In the genomic region with DNA sequence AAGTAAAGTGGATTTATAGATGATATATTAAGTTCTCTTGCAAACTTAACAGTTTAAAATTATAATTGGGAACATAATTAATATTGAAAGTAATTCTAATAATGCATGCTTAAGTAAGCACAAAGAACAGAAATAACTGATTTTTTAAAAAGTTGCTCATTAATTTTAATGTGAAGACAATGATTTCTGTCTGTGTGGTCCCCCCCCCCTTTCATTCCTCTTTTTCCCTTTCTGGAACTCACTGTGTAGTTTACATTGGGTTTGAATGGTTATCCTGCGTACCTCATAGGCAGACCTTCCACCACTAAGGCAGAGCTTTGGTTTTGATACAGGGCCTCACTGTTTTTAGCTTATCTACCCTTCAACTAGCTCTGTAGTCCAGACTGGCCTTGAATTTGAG, we compare ENCODE assay signal across 34 mouse cellular contexts.
"Had no signal": no experiment of that assay in that cellular context is flagged by ENCODE, and none has a peak within 500 bp of the region (broad histone marks: within the 10 kb centered on the region; RNA-seq: fewer than 3 reads in every experiment).

No protein-coding gene starts in this region.

- H3K27ac ChIP-seq: heart, embryonic 10.5 days; heart, embryonic 13.5 days; heart, embryonic 15.5 days; hindbrain, embryonic 10.5 days; hindbrain, embryonic 12.5 days; hindbrain, embryonic 13.5 days; hindbrain, embryonic 14.5 days; hindbrain, embryonic 15.5 days; hindbrain, postnatal 0 days; intestine, embryonic 15.5 days; kidney, embryonic 15.5 days; kidney, postnatal 0 days; layer of hippocampus, adult 2 months had no signal

- H3K36me3 ChIP-seq: heart, embryonic 10.5 days; heart, embryonic 12.5 days; heart, embryonic 13.5 days; heart, embryonic 15.5 days; hindbrain, embryonic 10.5 days; hindbrain, embryonic 12.5 days; hindbrain, embryonic 13.5 days; hindbrain, embryonic 15.5 days; intestine, embryonic 15.5 days; kidney, embryonic 15.5 days had no signal

- H3K9me3 ChIP-seq: heart, embryonic 10.5 days; heart, embryonic 12.5 days; heart, embryonic 13.5 days; heart, embryonic 15.5 days; hindbrain, embryonic 10.5 days; hindbrain, embryonic 12.5 days; hindbrain, embryonic 13.5 days; hindbrain, embryonic 15.5 days; intestine, embryonic 15.5 days; kidney, embryonic 15.5 days had no signal

- H3K27me3 ChIP-seq: heart, embryonic 12.5 days; heart, embryonic 13.5 days; heart, embryonic 15.5 days; hindbrain, embryonic 12.5 days; hindbrain, embryonic 13.5 days; hindbrain, embryonic 15.5 days; intestine, embryonic 15.5 days; kidney, embryonic 15.5 days had no signal

- H3K9ac ChIP-seq: heart, embryonic 12.5 days; heart, embryonic 13.5 days; heart, embryonic 15.5 days; hindbrain, embryonic 12.5 days; hindbrain, embryonic 13.5 days; hindbrain, embryonic 14.5 days; hindbrain, embryonic 15.5 days; intestine, embryonic 15.5 days; kidney, embryonic 15.5 days had no signal

- H3K4me3 ChIP-seq: heart, embryonic 10.5 days; heart, embryonic 12.5 days; heart, embryonic 13.5 days; heart, embryonic 15.5 days; hindbrain, embryonic 10.5 days; hindbrain, embryonic 12.5 days; hindbrain, embryonic 13.5 days; hindbrain, embryonic 15.5 days; intestine, embryonic 15.5 days; kidney, embryonic 15.5 days; layer of hippocampus, adult 2 months had no signal

- H3K4me1 ChIP-seq: heart, embryonic 15.5 days; kidney, embryonic 15.5 days had no signal

- ATAC-seq: hindbrain, postnatal 0 days; inflammation-experienced regulatory T-cells, adult 6 months; intestine, embryonic 15.5 days; intestine, embryonic 16.5 days; intestine, postnatal 0 days had no signal

- DNase-seq: heart, postnatal 10 days; heart, postnatal 14 days; heart, postnatal 36 days; heart, postnatal 4 days; kidney, adult 11 months; kidney, adult 18-20 months; kidney, adult 2 months; kidney, adult 8-10 months; kidney, adult 9 months; kidney, postnatal 10 days; kidney, postnatal 14 days; kidney, postnatal 25 days; kidney, postnatal 36 days; kidney, postnatal 4 days; layer of hippocampus, adult 9-11 months; layer of hippocampus, postnatal 36 days had no signal

- H3K4me2 ChIP-seq: heart, embryonic 11.5 days; heart, embryonic 12.5 days; heart, embryonic 13.5 days; heart, embryonic 15.5 days; hindbrain, embryonic 12.5 days; hindbrain, embryonic 13.5 days; hindbrain, embryonic 14.5 days; hindbrain, embryonic 15.5 days; intestine, embryonic 15.5 days; kidney, embryonic 15.5 days had no signal
